Mouse (Mus musculus): ENCODE results near the gene Zfp689.

DNA sequence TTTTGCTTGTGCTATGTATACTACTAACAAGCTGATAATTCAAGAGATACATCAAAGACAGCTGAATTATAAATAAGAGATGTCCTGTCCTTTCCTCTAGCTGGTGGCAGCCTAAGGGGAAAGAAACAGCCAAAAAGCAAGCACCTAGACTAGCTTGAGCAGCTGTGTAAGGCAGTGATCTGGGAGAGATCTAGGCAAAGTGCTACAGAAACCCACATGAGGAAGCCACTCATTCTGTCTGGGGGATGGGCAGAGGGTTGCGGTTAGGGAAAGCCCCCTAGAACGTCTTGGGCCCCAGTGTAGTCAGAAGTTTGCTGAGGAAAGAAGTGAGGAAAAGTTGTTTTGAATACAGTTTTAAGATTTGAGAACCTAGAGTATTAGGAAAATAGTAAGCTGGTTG is 31.4 kb upstream of the Zfp689 start:
- no peak for TF ChIP-seq CTCF (conservative IDR thresholded peaks at IDR 0.05; ENCODE audit: low read length)
- no peak for TF ChIP-seq NANOG (IDR thresholded peaks at IDR 0.05; ENCODE audit: borderline replicate concordance, low read length)
- no peak for TF ChIP-seq POU5F1 (IDR thresholded peaks at IDR 0.05; ENCODE audit: borderline replicate concordance, low read length)
